Mouse (Mus musculus) forelimb bud, embryonic 11.5 days (tissue): ENCODE data around the gene Alkal2.

ENCODE experiments used
- DNase-seq: peaks from one replicate; pipeline ENCODE4 v3.0.0-alpha.2; 2012; ENCODE audit warnings: low read depth, low spot score

Gene Alkal2

GRCm38 (mm10) chr12:30922401-30922800 is 38.3 kb downstream of the Alkal2 start:
- DNase-seq = no peak

- no peak for DNase-seq
Observed at GRCm38 (mm10) chr12:30928182-30928581, 44.1 kb downstream of the Alkal2 start.

- DNase-seq = no peak
Observed at GRCm38 (mm10) chr12:30933299-30933698, 49.2 kb downstream of the Alkal2 start.

- no peak for DNase-seq
Observed at GRCm38 (mm10) chr12:30936899-30937298, 52.8 kb downstream of the Alkal2 start.
